Mouse (Mus musculus): ENCODE data around the gene Sebox.

DNA sequence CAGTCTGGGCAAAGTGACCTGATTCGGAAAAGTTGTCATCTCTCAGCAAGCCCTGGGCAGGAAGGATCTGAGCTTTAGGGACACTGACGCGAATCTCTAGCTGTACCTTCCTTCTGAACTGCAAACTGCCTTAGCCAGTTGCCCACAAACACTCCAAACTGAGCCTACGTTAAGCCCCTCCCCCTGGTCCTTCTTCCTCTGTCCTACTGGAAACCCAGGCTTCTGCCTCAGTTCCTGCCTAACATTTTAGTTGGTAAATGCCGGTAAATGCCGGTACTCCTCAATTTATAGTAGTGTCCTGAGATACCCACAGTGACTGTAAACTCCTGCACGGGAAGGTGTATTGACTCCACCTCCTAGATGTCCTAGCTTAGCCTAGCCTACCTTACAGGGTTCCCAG is 19.6 kb upstream of the Sebox start:
- TF ChIP-seq GATA1 (IDR thresholded peaks at IDR 0.05; ENCODE audit: borderline replicate concordance, low read length) (no peak), CTCF (IDR thresholded peaks at IDR 0.05; ENCODE audit: low read depth, low read length) (no peak), TAL1 (conservative IDR thresholded peaks at IDR 0.05; ENCODE audit: low read depth, low read length) (no peak), POLR2AphosphoS5 (IDR thresholded peaks at IDR 0.05; ENCODE audit: insufficient replicate concordance, low read depth, low read length) (no peak)
